Mouse (Mus musculus): ENCODE measurements around the gene Olfr750.

Gene Olfr750

GRCm38 (mm10) chr14:51027387-51028155 is 46.7 kb downstream of the Olfr750 start:
- DNase-seq (ENCODE audit: low spot score in 2 of 2) = no peak

- peak; percentile 18 to 26 for DNase-seq (ENCODE audit: low spot score in 2 of 2)
Measured at GRCm38 (mm10) chr14:51026391-51027133, 47.7 kb downstream of the Olfr750 start.

- DNase-seq (ENCODE audit: low spot score in 2 of 2) = no peak
Measured at GRCm38 (mm10) chr14:51024820-51025219, 49.4 kb downstream of the Olfr750 start.

GRCm38 (mm10) chr14:51023457-51023856 is 50.8 kb downstream of the Olfr750 start:
- DNase-seq (ENCODE audit: low spot score in 2 of 2) = no peak

GRCm38 (mm10) chr14:51017256-51017655 is 57.0 kb downstream of the Olfr750 start:
- no peak for DNase-seq (ENCODE audit: low spot score in 2 of 2)
